Mouse (Mus musculus) macrophage (primary cell): Measurements from ENCODE around the gene Hdac8. TPM values are rescaled to one million over a fixed set of nuclear protein-coding genes. Genes with fewer than 3 reads are reported as not detected.

Source experiments
- H3K27ac ChIP-seq: fragments of 350-480 bp; formaldehyde crosslinking; 2 replicates; pipeline ENCODE4 v1.9.0; 2021
- H3K36me3 ChIP-seq: fragments of 350-480 bp; formaldehyde crosslinking; 2 replicates; pipeline ENCODE4 v1.9.0; 2021; ENCODE audit errors: inconsistent target
- H3K4me3 ChIP-seq: fragments of 350-480 bp; formaldehyde crosslinking; 2 replicates; pipeline ENCODE4 v1.9.0; 2021; ENCODE audit errors: inconsistent target
- H3K79me2 ChIP-seq: fragments of 350-480 bp; formaldehyde crosslinking; 2 replicates; pipeline ENCODE4 v1.9.0; 2021; ENCODE audit errors: inconsistent target
- WGBS: methylation state at CpG from one replicate; pipeline ENCODE4 v1.1.7; 2026; ENCODE audit warnings: inconsistent platforms; ENCODE audit not compliant: missing documents; 5-methylcytosine and 5-hydroxymethylcytosine counted together
- polyA plus RNA-seq: library from polyadenylated mRNA; stranded (reverse); fragments of 250-400 nt; gene quantifications from 3 replicates; pipeline ENCODE4 v1.2.4, GENCODE M21; 2018; ENCODE audit warnings: inconsistent platforms

Hdac8 gene
- polyA plus RNA-seq, 1 experiment from 2014 or later: 7.2 TPM

- Histone ChIP-seq H3K27ac (no peak overlapping the region), H3K4me3 (no peak overlapping the region), H3K79me2 (no peaks in the 10 kb centered on the region), H3K36me3 (no peaks in the 10 kb centered on the region)
- WGBS: 100% methylated on average over 2 of the region's 3 CpGs
These were observed 202.7 kb downstream of the Hdac8 start for GRCm38 (mm10) chrX:102302476-102302875.

DNA sequence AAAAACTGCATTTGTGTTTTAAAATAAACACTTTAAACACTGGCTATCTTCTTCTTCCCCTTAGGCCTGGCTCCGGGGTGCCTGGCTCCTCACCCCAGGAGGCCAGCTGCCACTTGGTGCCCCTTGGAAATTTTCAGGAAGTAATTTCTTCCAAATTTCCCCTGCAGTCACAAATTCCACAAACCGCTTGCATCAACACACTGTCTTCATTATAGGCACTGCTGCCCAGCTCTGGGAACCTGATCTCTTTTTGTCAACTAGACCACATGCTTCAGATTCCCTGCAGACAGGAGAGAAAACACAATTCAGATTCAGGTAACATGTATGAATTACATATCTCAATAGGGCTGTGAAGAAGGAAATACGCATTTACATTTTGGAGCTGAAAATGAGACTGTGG is 220.3 kb downstream of the Hdac8 start:
- H3K79me2 ChIP-seq: no peaks in the 10 kb centered on the region
- H3K27ac ChIP-seq: no peak overlapping the region
- no peaks in the 10 kb centered on the region for H3K36me3 ChIP-seq
- WGBS: 97% methylated on average over 3 of the region's 3 CpGs
- no peak overlapping the region for H3K4me3 ChIP-seq

DNA sequence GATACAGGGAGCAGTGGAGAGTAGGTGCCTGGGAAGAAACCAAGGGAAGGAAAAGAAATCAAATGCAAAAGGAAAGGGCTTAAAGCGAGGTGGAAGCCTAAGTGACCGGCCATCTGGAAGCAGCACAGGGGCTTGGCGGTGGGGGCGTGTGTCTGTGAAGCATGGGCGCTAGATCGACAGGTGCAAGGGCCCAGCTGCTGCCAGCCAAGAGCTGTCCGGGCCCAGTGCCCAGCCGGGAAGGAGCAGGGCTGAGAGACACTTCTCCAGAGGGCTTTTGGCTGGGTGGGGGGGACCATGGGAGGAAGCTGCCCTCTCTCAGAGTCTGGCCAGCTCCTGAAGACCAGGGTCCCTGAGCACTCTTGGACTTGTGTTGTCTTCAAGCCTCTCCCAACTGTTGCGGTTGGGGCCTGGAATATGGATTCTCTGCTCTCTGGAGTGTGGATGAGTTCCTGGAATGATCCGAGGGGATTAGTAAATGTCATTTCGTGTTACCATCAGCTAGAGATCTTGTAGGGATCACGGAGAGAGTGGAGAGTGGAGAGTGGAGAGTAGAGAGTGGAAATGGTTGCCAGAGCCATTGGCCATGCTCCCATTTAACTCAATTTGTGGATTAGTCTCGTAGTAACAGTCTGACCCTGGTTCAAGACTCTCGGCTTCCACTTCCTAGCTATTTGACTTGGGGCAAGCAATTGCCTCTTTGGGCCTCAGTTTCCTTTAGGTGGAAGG is 242.4 kb downstream of the Hdac8 start:
- no peak overlapping the region for H3K27ac ChIP-seq
- no peak overlapping the region for H3K4me3 ChIP-seq
- no peaks in the 10 kb centered on the region for H3K36me3 ChIP-seq
- no peaks in the 10 kb centered on the region for H3K79me2 ChIP-seq
- 91% methylated on average over 13 of the region's 14 CpGs for WGBS

DNA sequence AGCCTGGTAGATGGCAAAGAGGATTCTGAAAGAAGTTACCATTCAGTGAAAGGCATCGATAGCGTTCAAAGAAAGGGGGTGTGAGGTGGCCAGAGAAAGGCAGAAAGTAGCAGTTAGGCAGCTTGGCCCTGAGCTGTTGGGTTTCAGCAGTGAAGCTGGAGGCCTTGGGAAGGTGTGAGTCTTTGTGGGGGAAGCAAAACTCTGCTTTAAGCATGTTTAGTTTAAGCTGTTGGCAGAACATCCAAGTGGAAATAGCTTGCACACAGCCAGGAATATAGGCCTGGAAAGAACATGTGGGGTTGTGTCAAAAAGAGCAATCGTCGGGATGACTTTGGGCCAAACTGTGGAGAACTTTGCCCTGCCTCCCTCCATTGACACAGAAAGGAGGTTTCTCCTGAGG is 245.4 kb downstream of the Hdac8 start:
- Histone ChIP-seq H3K79me2 (no peaks in the 10 kb centered on the region), H3K27ac (no peak overlapping the region), H3K36me3 (no peaks in the 10 kb centered on the region), H3K4me3 (no peak overlapping the region)
- WGBS: 97% methylated on average over 4 of the region's 4 CpGs

DNA sequence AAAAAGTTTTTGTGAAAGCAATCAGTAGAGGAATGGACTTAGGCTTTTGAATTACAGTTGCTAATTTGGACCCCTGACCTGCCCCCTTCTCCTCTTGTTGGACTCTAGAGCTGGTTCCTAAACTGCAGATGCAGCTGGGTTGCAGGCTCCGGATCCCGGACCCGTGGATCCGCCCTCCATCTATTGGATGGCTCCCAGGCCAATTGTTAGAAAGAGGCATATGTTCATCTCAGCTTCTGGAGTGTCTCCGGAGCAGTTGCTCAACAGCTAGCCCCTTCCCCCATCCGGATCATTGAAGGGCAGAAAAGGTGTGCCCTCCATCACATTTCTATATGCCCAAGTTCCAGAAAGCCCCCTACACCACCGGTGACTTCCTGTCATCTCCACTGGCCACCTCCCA is 251.3 kb downstream of the Hdac8 start:
- no peak overlapping the region for H3K4me3 ChIP-seq
- H3K79me2 ChIP-seq: no peaks in the 10 kb centered on the region
- 14% methylated on average over 5 of the region's 7 CpGs for WGBS
- H3K27ac ChIP-seq: no peak overlapping the region
- H3K36me3 ChIP-seq: no peaks in the 10 kb centered on the region

DNA sequence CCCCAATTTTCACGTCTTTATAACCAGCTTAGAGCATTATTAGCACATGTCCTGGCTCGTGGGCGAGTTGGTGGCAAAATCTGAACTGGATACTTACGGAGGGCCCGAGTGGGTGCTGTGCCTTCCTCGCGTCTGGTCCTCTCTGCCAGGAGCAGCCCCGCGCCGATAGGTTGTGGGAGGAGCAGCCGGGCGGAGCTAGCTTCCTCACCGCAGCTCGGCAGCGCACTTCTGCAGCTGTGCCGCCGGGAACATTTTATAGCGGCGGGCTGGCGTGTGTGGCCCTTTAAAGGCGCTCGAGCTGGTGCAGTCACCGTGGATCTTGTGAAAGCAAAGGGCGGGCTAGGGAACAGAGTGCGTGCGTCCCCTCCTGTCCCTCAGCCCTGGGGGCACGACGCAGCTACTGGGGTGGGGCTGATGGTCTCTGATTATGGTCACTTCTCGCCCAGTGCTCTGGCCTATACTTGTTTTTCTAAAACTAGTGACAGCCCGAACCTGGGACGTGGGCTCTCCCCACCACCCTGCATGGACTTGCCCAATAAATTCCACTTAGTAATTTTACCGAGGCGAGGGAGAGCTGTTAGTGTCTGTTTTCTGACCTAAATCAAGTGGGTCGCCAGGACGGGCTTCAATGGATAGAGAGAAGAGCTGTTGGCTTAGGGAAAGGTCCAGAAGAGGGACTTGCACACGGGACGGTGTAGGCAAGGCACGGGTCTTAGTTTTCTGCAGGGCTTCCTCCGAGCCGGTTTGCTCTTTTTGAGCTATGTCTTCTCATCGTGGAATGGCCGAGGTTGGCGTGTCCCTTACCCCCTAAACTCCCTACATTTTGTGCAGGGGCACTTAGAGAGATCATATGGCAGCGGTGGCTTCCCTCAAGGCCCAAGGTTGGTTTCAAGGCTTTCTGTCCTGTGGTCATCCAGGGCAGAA is 253.0 kb downstream of the Hdac8 start, which contains the start of gene Cited1:
Cited1 (minus strand) TSS at position 245 of the 924 bp plus-strand sequence.
- WGBS: 17% methylated on average over 42 of the region's 44 CpGs
- H3K79me2 ChIP-seq: no peaks in the 10 kb centered on the region

DNA sequence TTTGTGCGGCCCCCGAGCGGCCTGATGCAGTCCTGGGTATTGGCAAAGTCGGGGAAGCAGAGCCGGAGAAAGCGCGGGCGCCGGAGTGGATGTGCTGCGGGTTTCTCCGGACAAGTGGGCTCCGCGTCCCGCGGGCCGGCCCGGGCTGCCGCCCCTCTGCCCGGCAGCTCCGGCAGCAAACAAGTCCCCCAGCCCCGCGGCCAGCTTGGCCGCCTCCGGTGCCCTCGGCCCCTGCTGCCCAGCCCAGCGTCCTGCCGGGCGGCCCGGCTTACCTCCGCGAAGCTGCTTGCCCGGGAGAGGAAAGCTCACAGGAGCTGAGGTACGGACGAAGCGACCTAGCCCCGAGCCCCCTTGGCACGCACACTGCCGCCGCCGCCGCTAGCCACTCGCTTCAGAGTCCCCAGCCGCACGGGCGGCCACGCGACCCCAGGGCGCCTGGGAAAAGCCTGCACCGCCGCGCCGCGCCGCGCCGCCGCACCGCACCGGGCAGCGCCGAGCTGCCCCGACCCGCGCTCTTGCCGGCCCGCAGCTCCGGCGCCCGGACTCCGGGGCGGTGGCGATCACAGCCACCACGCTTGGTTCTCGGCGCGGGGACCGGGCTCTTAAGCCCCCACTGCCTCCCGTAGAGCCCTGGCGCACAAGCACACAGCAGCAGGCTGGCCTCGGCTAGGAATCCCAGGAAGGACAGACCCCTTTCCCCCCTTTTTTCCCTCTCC is 253.8 kb downstream of the Hdac8 start:
- 15% methylated on average over 76 of the region's 80 CpGs for WGBS
- no peak overlapping the region for H3K4me3 ChIP-seq

More for the DNA sequence above, 253.0 kb downstream of the Hdac8 start, which contains the start of gene Cited1:
- Histone ChIP-seq H3K36me3 (no peaks in the 10 kb centered on the region), H3K27ac (no peak within 1 kb of the TSS), H3K4me3 (no peak within 1 kb of the TSS)

DNA sequence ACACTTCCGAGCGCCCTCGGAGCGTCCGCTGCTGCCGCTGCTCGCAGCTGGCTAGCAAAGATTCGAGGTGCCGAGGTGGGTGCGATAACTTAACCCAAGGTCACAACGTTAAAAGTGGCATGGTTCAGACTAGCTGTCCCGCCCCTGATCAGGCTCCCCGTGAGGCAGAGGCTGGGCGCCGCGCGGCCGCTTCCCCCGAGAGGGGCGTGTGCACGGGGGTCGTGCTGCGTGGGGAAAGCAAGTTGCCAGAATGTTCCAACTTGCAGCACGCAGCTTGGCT is 254.3 kb downstream of the Hdac8 start:
- WGBS: 9% methylated on average over 13 of the region's 24 CpGs
- H3K27ac ChIP-seq: no peak overlapping the region
- no peak overlapping the region for H3K4me3 ChIP-seq
- H3K36me3 ChIP-seq: no peaks in the 10 kb centered on the region
- H3K79me2 ChIP-seq: no peaks in the 10 kb centered on the region

More for the DNA sequence above, 253.8 kb downstream of the Hdac8 start:
- Histone ChIP-seq H3K27ac (no peak overlapping the region), H3K36me3 (no peaks in the 10 kb centered on the region), H3K79me2 (no peaks in the 10 kb centered on the region)

DNA sequence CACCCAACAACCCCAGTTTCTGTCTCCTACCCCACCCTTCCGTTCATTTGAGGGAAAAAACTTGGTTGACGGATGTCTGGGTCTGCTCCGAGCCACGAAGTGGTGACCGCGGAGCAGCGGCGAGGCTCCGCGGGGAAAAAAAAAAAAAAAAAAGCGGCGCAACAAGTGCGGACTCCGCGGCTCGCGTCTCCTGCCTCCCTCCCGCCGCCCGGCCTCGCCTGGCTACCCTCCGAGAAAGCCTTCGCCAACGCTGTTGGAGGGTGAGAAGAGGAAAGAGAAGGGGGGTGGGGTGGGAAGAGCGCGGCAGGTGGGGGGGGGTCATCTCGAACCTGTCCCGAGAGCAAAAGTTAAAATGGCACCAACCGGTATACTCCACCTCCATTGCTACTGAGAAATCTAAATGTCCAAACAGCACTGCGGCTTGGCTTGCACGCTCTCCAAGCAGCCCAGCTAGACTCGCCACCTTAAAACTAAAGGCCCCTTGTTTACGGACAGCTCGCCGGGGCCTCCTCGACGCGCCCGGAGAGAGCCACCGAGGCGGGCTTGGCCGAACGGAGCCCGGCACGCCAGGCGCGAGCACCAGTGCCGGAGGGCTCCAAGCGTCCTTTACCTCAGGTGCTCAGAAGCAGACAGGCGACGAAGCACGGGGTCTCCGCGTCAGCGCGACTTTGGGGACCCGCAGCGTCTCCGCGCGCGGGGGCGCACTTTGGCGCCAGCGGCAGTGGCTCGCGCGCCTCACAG is 254.8 kb downstream of the Hdac8 start:
- Histone ChIP-seq H3K27ac (no peak overlapping the region), H3K36me3 (no peaks in the 10 kb centered on the region), H3K4me3 (no peak overlapping the region), H3K79me2 (no peaks in the 10 kb centered on the region)
- 20% methylated on average over 43 of the region's 68 CpGs for WGBS

GRCm38 (mm10) chrX:102244334-102244733 is 260.8 kb downstream of the Hdac8 start:
- Histone ChIP-seq H3K36me3 (no peaks in the 10 kb centered on the region), H3K4me3 (no peak overlapping the region), H3K27ac (no peak overlapping the region), H3K79me2 (no peaks in the 10 kb centered on the region)
- 73% methylated on average over 2 of the region's 2 CpGs for WGBS

Other genes starting within 250 kb of the Hdac8 start
- gene Phka1, start 138.9 kb upstream of the Hdac8 start, polyA plus RNA-seq: 2.1 to 3.5 TPM (median 2.9 TPM) in 3 replicates
- not detected in 3 replicates for gene Gm3880, start 181.6 kb upstream of the Hdac8 start, polyA plus RNA-seq
- gene Gm9112, start 202.3 kb upstream of the Hdac8 start, polyA plus RNA-seq: not detected in 3 replicates
- not detected in 3 replicates for gene Dmrtc1b, start 202.5 kb upstream of the Hdac8 start, polyA plus RNA-seq